Mouse (Mus musculus) cerebellum, adult 9-10 months (tissue): Measurements from ENCODE around the gene Fscn1.

Experiments used
- DNase-seq: peaks from one replicate; pipeline ENCODE4 v3.0.0; 2022

The Fscn1 gene

GRCm38 (mm10) chr5:142936336-142936719 is 23.8 kb upstream of the Fscn1 start:
- DNase-seq: peak; percentile 84

- DNase-seq: no peak
These were observed 22.0 kb upstream of the Fscn1 start for GRCm38 (mm10) chr5:142937956-142938727.

GRCm38 (mm10) chr5:142940393-142940792 is 19.8 kb upstream of the Fscn1 start:
- no peak for DNase-seq

GRCm38 (mm10) chr5:142944979-142945682 is 15.0 kb upstream of the Fscn1 start:
- DNase-seq: no peak

GRCm38 (mm10) chr5:142947460-142947859 is 12.7 kb upstream of the Fscn1 start:
- DNase-seq: no peak

GRCm38 (mm10) chr5:142949580-142949979 is 10.6 kb upstream of the Fscn1 start:
- no peak for DNase-seq

- DNase-seq: no peak
These were observed 9.7 kb upstream of the Fscn1 start for GRCm38 (mm10) chr5:142950405-142950804.

- no peak for DNase-seq
These were observed 6.5 kb upstream of the Fscn1 start for GRCm38 (mm10) chr5:142953641-142954040.

- no peak for DNase-seq
These were observed 3.0 kb upstream of the Fscn1 start for GRCm38 (mm10) chr5:142956956-142957703.

- DNase-seq: no peak
These were observed 1.7 kb upstream of the Fscn1 start for GRCm38 (mm10) chr5:142958464-142958863.

GRCm38 (mm10) chr5:142959156-142959555 is 987 bp upstream of the Fscn1 start:
- DNase-seq: no peak

GRCm38 (mm10) chr5:142960775-142961271 is 680 bp downstream of the Fscn1 start:
- no peak for DNase-seq

GRCm38 (mm10) chr5:142961398-142961880 is 1.3 kb downstream of the Fscn1 start:
- DNase-seq: no peak

- no peak for DNase-seq
These were observed 1.8 kb downstream of the Fscn1 start for GRCm38 (mm10) chr5:142961881-142962443.

GRCm38 (mm10) chr5:142962444-142962961 is 2.4 kb downstream of the Fscn1 start:
- no peak for DNase-seq

GRCm38 (mm10) chr5:142963003-142963704 is 3.0 kb downstream of the Fscn1 start:
- no peak for DNase-seq

GRCm38 (mm10) chr5:142963705-142964494 is 3.8 kb downstream of the Fscn1 start:
- no peak for DNase-seq

- no peak for DNase-seq
These were observed 4.5 kb downstream of the Fscn1 start for GRCm38 (mm10) chr5:142964650-142965049.

GRCm38 (mm10) chr5:142968411-142968810 is 8.3 kb downstream of the Fscn1 start:
- DNase-seq: no peak

- no peak for DNase-seq
These were observed 13.8 kb downstream of the Fscn1 start for GRCm38 (mm10) chr5:142973971-142974370.

- DNase-seq: peak; percentile 27
These were observed 14.5 kb downstream of the Fscn1 start for GRCm38 (mm10) chr5:142974598-142975121.
